Mouse (Mus musculus) CH12.LX (cell line): Measurements from ENCODE around the gene Art3. TPM values are rescaled to one million over a fixed set of nuclear protein-coding genes. Genes with fewer than 3 reads are reported as not detected.

Experiments used
- DNase-seq: peaks from one replicate; pipeline ENCODE4 v3.0.0-alpha.2; 2013; ENCODE audit errors: extremely low read depth
- H3K27ac ChIP-seq: 2 replicates; pipeline ENCODE4 v1.5.1; 2012; ENCODE audit warnings: low read depth, mild to moderate bottlenecking, control low read depth, moderate library complexity; ENCODE audit not compliant: insufficient read depth
- H3K27me3 ChIP-seq: replicated peaks from 2 replicates; pipeline ENCODE3; 2012; ENCODE audit warnings: inconsistent platforms
- H3K36me3 ChIP-seq, 2 experiments: replicated peaks in 1 of 2; 2 replicates each; pipeline versions ENCODE3 to v1.6.1; 2012; ENCODE audit warnings: inconsistent platforms in 1 of 2, low read length in 1 of 2, mild to moderate bottlenecking in 1 of 2, mixed read lengths in 1 of 2, moderate library complexity in 1 of 2; ENCODE audit not compliant: control insufficient read depth in 1 of 2, insufficient read depth in 1 of 2
- H3K4me1 ChIP-seq, 2 experiments: 2 replicates each; pipeline ENCODE4 v1.6.1; 2012; ENCODE audit warnings: inconsistent platforms in 1 of 2, moderate library complexity in 1 of 2; ENCODE audit not compliant: insufficient read depth in 2 of 2, control insufficient read depth in 1 of 2
- H3K4me2 ChIP-seq: 2 replicates; pipeline ENCODE4 v1.6.1; 2012; ENCODE audit warnings: low read depth, mild to moderate bottlenecking, control low read depth; ENCODE audit not compliant: poor library complexity, insufficient read depth, severe bottlenecking
- H3K4me3 ChIP-seq, 3 experiments: fragments of 150-350 bp in 1 of 3; sonication (generic) in 1 of 3; replicated peaks in 1 of 3; 2 replicates each; pipeline versions ENCODE3 to v1.5.1; 2011 to 2012; ENCODE audit warnings: low read depth in 2 of 3, low read length in 2 of 3, mild to moderate bottlenecking in 2 of 3, moderate library complexity in 2 of 3, control low read depth in 1 of 3, improper control_type of control experiment in 1 of 3, inconsistent platforms in 1 of 3, mixed read lengths in 1 of 3; ENCODE audit not compliant: poor library complexity in 1 of 3
- H3K79me2 ChIP-seq: replicated peaks from 2 replicates; pipeline ENCODE4 v1.6.1; 2012; ENCODE audit warnings: mild to moderate bottlenecking, moderate library complexity; ENCODE audit not compliant: control insufficient read depth, poor library complexity, insufficient read depth, severe bottlenecking; ENCODE audit errors: extremely low read depth
- H3K9ac ChIP-seq: 2 replicates; pipeline ENCODE4 v1.6.1; 2012; ENCODE audit warnings: low read depth, mild to moderate bottlenecking, control low read depth, moderate library complexity; ENCODE audit not compliant: insufficient read depth
- H3K9me3 ChIP-seq: replicated peaks from 2 replicates; pipeline ENCODE3; 2012; ENCODE audit warnings: low read length, inconsistent platforms, mixed read lengths
- BHLHE40 ChIP-seq: IDR thresholded peaks from 2 replicates; pipeline ENCODE4 v1.6.1; 2011; ENCODE audit warnings: mild to moderate bottlenecking, low read depth, low read length, improper control_type of control experiment
- CHD2 ChIP-seq: IDR thresholded peaks from 2 replicates; pipeline ENCODE4 v1.6.1; 2011; ENCODE audit warnings: low read length, improper control_type of control experiment
- CTCF ChIP-seq, 2 experiments: IDR thresholded peaks in 1 of 2; conservative IDR thresholded peaks in 1 of 2; 2 replicates each; pipeline ENCODE4 v1.5.1; 2011 to 2012; ENCODE audit warnings: low read depth in 2 of 2, low read length in 2 of 2, improper control_type of control experiment in 1 of 2, inconsistent platforms in 1 of 2, mild to moderate bottlenecking in 1 of 2, moderate library complexity in 1 of 2
- ELF1 ChIP-seq: IDR thresholded peaks from 2 replicates; pipeline ENCODE4 v1.6.1; 2014; ENCODE audit warnings: low read depth, mild to moderate bottlenecking, inconsistent platforms, low read length, improper control_type of control experiment
- ETS1 ChIP-seq: conservative IDR thresholded peaks from 2 replicates; pipeline ENCODE4 v1.6.1; 2012; ENCODE audit warnings: low read depth, mild to moderate bottlenecking, inconsistent platforms, low read length, improper control_type of control experiment, moderate library complexity
- HCFC1 ChIP-seq: IDR thresholded peaks from 2 replicates; pipeline ENCODE4 v1.6.1; 2012; ENCODE audit warnings: low read depth, mild to moderate bottlenecking, inconsistent platforms, low read length, improper control_type of control experiment
- IRF4 ChIP-seq: IDR thresholded peaks from 2 replicates; pipeline ENCODE4 v1.6.1; 2014; ENCODE audit warnings: low read depth, mild to moderate bottlenecking, inconsistent platforms, low read length, improper control_type of control experiment
- JUN ChIP-seq: IDR thresholded peaks from 2 replicates; pipeline ENCODE4 v1.6.1; 2011; ENCODE audit warnings: low read depth, mild to moderate bottlenecking, low read length, improper control_type of control experiment, moderate library complexity; ENCODE audit not compliant: insufficient read depth
- MAFK ChIP-seq: IDR thresholded peaks from 2 replicates; pipeline ENCODE4 v1.6.1; 2011; ENCODE audit warnings: low read length, improper control_type of control experiment; ENCODE audit not compliant: insufficient replicate concordance
- MAX ChIP-seq: IDR thresholded peaks from 2 replicates; pipeline ENCODE4 v1.6.1; 2011; ENCODE audit warnings: low read length, improper control_type of control experiment
- MAZ ChIP-seq: IDR thresholded peaks from 2 replicates; pipeline ENCODE4 v1.6.1; 2012; ENCODE audit warnings: low read depth, mild to moderate bottlenecking, inconsistent platforms, low read length, improper control_type of control experiment, moderate library complexity
- MEF2A ChIP-seq: IDR thresholded peaks from 2 replicates; pipeline ENCODE4 v1.6.1; 2014; ENCODE audit warnings: low read depth, mild to moderate bottlenecking, inconsistent platforms, low read length, improper control_type of control experiment, borderline replicate concordance
- NRF1 ChIP-seq: IDR thresholded peaks from 2 replicates; pipeline ENCODE4 v1.6.1; 2014; ENCODE audit warnings: low read depth, mild to moderate bottlenecking, inconsistent platforms, low read length, improper control_type of control experiment, moderate library complexity
- PAX5 ChIP-seq: IDR thresholded peaks from 2 replicates; pipeline ENCODE4 v1.6.1; 2012; ENCODE audit warnings: low read length, inconsistent platforms, mixed read lengths
- RAD21 ChIP-seq: IDR thresholded peaks from 2 replicates; pipeline ENCODE4 v1.6.1; 2011; ENCODE audit warnings: low read depth, mild to moderate bottlenecking, low read length, improper control_type of control experiment, moderate library complexity
- RCOR1 ChIP-seq: conservative IDR thresholded peaks from 2 replicates; pipeline ENCODE4 v1.6.1; 2012; ENCODE audit warnings: low read depth, mild to moderate bottlenecking, inconsistent platforms, low read length, improper control_type of control experiment
- SMC3 ChIP-seq: IDR thresholded peaks from 2 replicates; pipeline ENCODE4 v1.6.1; 2011; ENCODE audit warnings: low read depth, low read length, improper control_type of control experiment
- UBTF ChIP-seq: IDR thresholded peaks from 2 replicates; pipeline ENCODE4 v1.6.1; 2012; ENCODE audit warnings: low read depth, mild to moderate bottlenecking, inconsistent platforms, low read length, improper control_type of control experiment, moderate library complexity
- USF1 ChIP-seq: IDR thresholded peaks from 2 replicates; pipeline ENCODE4 v1.6.1; 2014; ENCODE audit warnings: low read depth, mild to moderate bottlenecking, inconsistent platforms, low read length, improper control_type of control experiment
- USF2 ChIP-seq: conservative IDR thresholded peaks from 2 replicates; pipeline ENCODE4 v1.6.1; 2011; ENCODE audit warnings: low read depth, low read length, improper control_type of control experiment
- ZC3H11A ChIP-seq: IDR thresholded peaks from 2 replicates; pipeline ENCODE4 v1.6.1; 2012; ENCODE audit warnings: low read depth, mild to moderate bottlenecking, inconsistent platforms, low read length, improper control_type of control experiment
- dilution Hi-C: fragments of 300-500 bp; cut with MboI; formaldehyde crosslinking; loops from 2 replicates; pipeline ENCODE4 v1.14.3; 2020; ENCODE audit warnings: low sequenced_read_pairs; ENCODE audit not compliant: extremely low pct_unique_long_range_greater_than_20kb, extremely low pct_ligation_motif_present
- in situ Hi-C: fragments of 300-500 bp; cut with MboI; formaldehyde crosslinking; loops from 3 replicates; pipeline ENCODE4 v1.14.3; 2019; ENCODE audit warnings: low sequenced_read_pairs, low pct_ligation_motif_present, low pct_unique_long_range_greater_than_20kb, mixed read lengths
- polyA plus RNA-seq: library from polyadenylated mRNA; unstranded; fragments of >175 nt; gene quantifications from 2 replicates; pipeline ENCODE4 v1.2.1, GENCODE M21; 2012; ENCODE audit warnings: low read depth; ENCODE audit not compliant: insufficient read length
- total RNA-seq, 2 experiments: library from RNA; depleted of rRNA; stranded (reverse); fragments of 300-350 nt in 1 of 2; fragments of >200 nt in 1 of 2; gene quantifications; 2 replicates each; pipeline ENCODE4 v1.2.3; 2012 to 2014

The Art3 gene
- total and polyA plus RNA-seq, 3 experiments = 0.34 TPM; not detected in 2

- dilution Hi-C loops = no loop called here
- Histone ChIP-seq H3K4me2 (no peak overlapping the region), H3K9ac (no peak overlapping the region), H3K79me2 (no peaks in the 10 kb centered on the region), H3K36me3 (peaks cover 0 to 39% of the 10 kb centered on the region in 2 experiments), H3K9me3 (no peaks in the 10 kb centered on the region), H3K4me3 (no peak overlapping the region)
- TF ChIP-seq NRF1 (no peak), CHD2 (no peak), MAFK (no peak), HCFC1 (no peak), MAZ (no peak), JUN (no peak), USF2 (no peak), BHLHE40 (no peak), RAD21 (no peak), RCOR1 (no peak), ETS1 (no peak)
- TF ChIP-seq, all 38 proteins: peak for 0
- H3K27me3 ChIP-seq = no peaks in the 10 kb centered on the region
- no peak overlapping the region for H3K27ac ChIP-seq
- no peak for DNase-seq
- in situ Hi-C loops = loop anchor here (25.0 kb wide), 1 partner anchor 204 kb away; no protein-coding TSS in a partner anchor
- no peaks in the 10 kb centered on the region for H3K4me1 ChIP-seq
Observed at GRCm38 (mm10) chr5:92458726-92459125, 127.1 kb downstream of the Art3 start.

- Histone ChIP-seq H3K4me2 (no peak overlapping the region), H3K9ac (no peak overlapping the region), H3K27ac (no peak overlapping the region), H3K27me3 (no peaks in the 10 kb centered on the region), H3K36me3 (peaks cover 0 to 25% of the 10 kb centered on the region in 2 experiments), H3K79me2 (no peaks in the 10 kb centered on the region), H3K4me1 (no peaks in the 10 kb centered on the region), H3K4me3 (no peak overlapping the region), H3K9me3 (no peaks in the 10 kb centered on the region)
- TF ChIP-seq UBTF (no peak), IRF4 (peak; percentile 24; the same call in 1 of the 2 replicates), ELF1 (no peak), USF1 (no peak), MEF2A (no peak), ZC3H11A (peak; percentile 74), MAX (no peak), CTCF (conservative IDR thresholded peaks at IDR 0.05 in 1 of 2, IDR thresholded peaks at IDR 0.05 in 1 of 2; ENCODE audit: low read depth in 2 of 2, low read length in 2 of 2) (peak; percentile 53 to 94; a peak in 2 of 4 replicates), RAD21 (peak; percentile 91), PAX5 (no peak), MAZ (no peak), SMC3 (peak; percentile 97)
- dilution Hi-C loops = no loop called here
- in situ Hi-C loops = loop anchor here (5.0 to 25.0 kb wide), 2 partner anchors 46 to 201 kb away; partner anchors contain the start of gene Scarb2
- peak; percentile 60 for DNase-seq
Observed at GRCm38 (mm10) chr5:92461321-92461720, 129.7 kb downstream of the Art3 start.

Other genes with a start within 250 kb of the Art3 start
- gene G3bp2, start 248.1 kb upstream of the Art3 start, total RNA-seq (2012; rRNA removed) = 38.8 and 55.9 TPM in 2 replicates
- 99.7 and 103 TPM in 2 replicates for gene G3bp2, start 248.1 kb upstream of the Art3 start, total RNA-seq (2014; rRNA removed)
- gene G3bp2, start 248.1 kb upstream of the Art3 start, polyA plus RNA-seq = 106 and 114 TPM in 2 replicates
- gene Uso1, start 193.9 kb upstream of the Art3 start, total RNA-seq (2012; rRNA removed) = 20.9 and 22.7 TPM in 2 replicates
- gene Uso1, start 193.9 kb upstream of the Art3 start, total RNA-seq (2014; rRNA removed) = 16.9 and 19.9 TPM in 2 replicates
- gene Uso1, start 193.9 kb upstream of the Art3 start, polyA plus RNA-seq = 55.6 and 63.7 TPM in 2 replicates
- not detected in 2 replicates for gene U90926, start 116.4 kb upstream of the Art3 start, total RNA-seq (2012; rRNA removed)
- gene U90926, start 116.4 kb upstream of the Art3 start, total RNA-seq (2014; rRNA removed) = not detected in 2 replicates
- 0.49 TPM in 1 of 2 replicates, not detected in the other for gene U90926, start 116.4 kb upstream of the Art3 start, polyA plus RNA-seq
- 11.9 and 16.5 TPM in 2 replicates for gene Ppef2, start 75.5 kb upstream of the Art3 start, total RNA-seq (2012; rRNA removed)
- gene Ppef2, start 75.5 kb upstream of the Art3 start, total RNA-seq (2014; rRNA removed) = 41.4 and 48.8 TPM in 2 replicates
- 11.9 and 14.3 TPM in 2 replicates for gene Ppef2, start 75.5 kb upstream of the Art3 start, polyA plus RNA-seq
- 13.7 and 16.2 TPM in 2 replicates for gene Naaa, start 53.7 kb upstream of the Art3 start, total RNA-seq (2012; rRNA removed)
- gene Naaa, start 53.7 kb upstream of the Art3 start, total RNA-seq (2014; rRNA removed) = 13.5 and 15.4 TPM in 2 replicates
- 11.5 and 14.5 TPM in 2 replicates for gene Naaa, start 53.7 kb upstream of the Art3 start, polyA plus RNA-seq
- 43.6 and 51.7 TPM in 2 replicates for gene Sdad1, start 21.3 kb upstream of the Art3 start, total RNA-seq (2012; rRNA removed)
- 62.9 and 63.7 TPM in 2 replicates for gene Sdad1, start 21.3 kb upstream of the Art3 start, total RNA-seq (2014; rRNA removed)
- gene Sdad1, start 21.3 kb upstream of the Art3 start, polyA plus RNA-seq = 72.9 and 95.3 TPM in 2 replicates
- not detected in 2 replicates for gene Cxcl9, start 3.7 kb upstream of the Art3 start, total RNA-seq (2012; rRNA removed)
- gene Cxcl9, start 3.7 kb upstream of the Art3 start, total RNA-seq (2014; rRNA removed) = not detected in 2 replicates
- gene Cxcl9, start 3.7 kb upstream of the Art3 start, polyA plus RNA-seq = not detected in 2 replicates
- 0.30 and 0.55 TPM in 2 replicates for gene Cxcl10, start 17.1 kb downstream of the Art3 start, total RNA-seq (2012; rRNA removed)
- gene Cxcl10, start 17.1 kb downstream of the Art3 start, total RNA-seq (2014; rRNA removed) = 1.8 and 2.6 TPM in 2 replicates
- 4.9 and 5.1 TPM in 2 replicates for gene Cxcl10, start 17.1 kb downstream of the Art3 start, polyA plus RNA-seq
- 41.9 and 43.7 TPM in 2 replicates for gene Nup54, start 103.4 kb downstream of the Art3 start, total RNA-seq (2012; rRNA removed)
- 90.5 and 101 TPM in 2 replicates for gene Nup54, start 103.4 kb downstream of the Art3 start, total RNA-seq (2014; rRNA removed)
- 66.4 and 72.5 TPM in 2 replicates for gene Nup54, start 103.4 kb downstream of the Art3 start, polyA plus RNA-seq
- 6.0 and 9.2 TPM in 2 replicates for gene Scarb2, start 175.0 kb downstream of the Art3 start, total RNA-seq (2012; rRNA removed)
- 9.5 and 11.2 TPM in 2 replicates for gene Scarb2, start 175.0 kb downstream of the Art3 start, total RNA-seq (2014; rRNA removed)
- gene Scarb2, start 175.0 kb downstream of the Art3 start, polyA plus RNA-seq = 6.5 and 7.2 TPM in 2 replicates
- not detected in 2 replicates for gene Fam47e, start 223.2 kb downstream of the Art3 start, total RNA-seq (2012; rRNA removed)
- not detected in 2 replicates for gene Fam47e, start 223.2 kb downstream of the Art3 start, total RNA-seq (2014; rRNA removed)
- not detected in 2 replicates for gene Fam47e, start 223.2 kb downstream of the Art3 start, polyA plus RNA-seq